Mouse (Mus musculus): ENCODE data around the gene Creb3l4. TPM values are rescaled to one million over a fixed set of nuclear protein-coding genes. Genes with fewer than 3 reads are reported as not detected.

Creb3l4 gene
- total RNA-seq, 2 experiments from 2014 or later = not detected

- no peak for DNase-seq (ENCODE audit: low spot score in 2 of 2)
Measured at GRCm38 (mm10) chr3:90241251-90241650, 2.1 kb downstream of the Creb3l4 start.

GRCm38 (mm10) chr3:90231507-90232333 lies 11.6 kb downstream of the Creb3l4 start, which contains the start of gene Jtb:
TSS of gene Jtb (plus strand) at chr3:90231597.
- DNase-seq (ENCODE audit: low spot score in 2 of 2) = peak; percentile 92 to 94

- DNase-seq (ENCODE audit: low spot score in 2 of 2) = no peak
Measured at GRCm38 (mm10) chr3:90231075-90231474, 12.2 kb downstream of the Creb3l4 start.

- no peak for DNase-seq (ENCODE audit: low spot score in 2 of 2)
Measured at GRCm38 (mm10) chr3:90224331-90224730, 19.0 kb downstream of the Creb3l4 start.

- DNase-seq (ENCODE audit: low spot score in 2 of 2) = no peak
Measured at GRCm38 (mm10) chr3:90222941-90223340, 20.4 kb downstream of the Creb3l4 start.

- DNase-seq (ENCODE audit: low spot score in 2 of 2) = no peak
Measured at GRCm38 (mm10) chr3:90222455-90222854, 20.9 kb downstream of the Creb3l4 start.

GRCm38 (mm10) chr3:90221123-90221522 lies 22.2 kb downstream of the Creb3l4 start:
- no peak for DNase-seq (ENCODE audit: low spot score in 2 of 2)

- DNase-seq (ENCODE audit: low spot score in 2 of 2) = peak; percentile 57 to 67
Measured at GRCm38 (mm10) chr3:90220531-90220951, 22.8 kb downstream of the Creb3l4 start.

- DNase-seq (ENCODE audit: low spot score in 2 of 2) = peak; percentile 47 to 66
Measured at GRCm38 (mm10) chr3:90220088-90220487, 23.2 kb downstream of the Creb3l4 start.

GRCm38 (mm10) chr3:90215825-90216380 lies 27.4 kb downstream of the Creb3l4 start:
- DNase-seq (ENCODE audit: low spot score in 2 of 2) = no peak

GRCm38 (mm10) chr3:90213956-90214684 lies 29.2 kb downstream of the Creb3l4 start:
- DNase-seq (ENCODE audit: low spot score in 2 of 2) = no peak

- DNase-seq (ENCODE audit: low spot score in 2 of 2) = peak; percentile 82 to 89
Measured at GRCm38 (mm10) chr3:90213377-90213866, 29.9 kb downstream of the Creb3l4 start, which contains the start of the genes Rps27 and Rab13. TSS of gene Rps27 (minus strand) at chr3:90213651. TSS of gene Rab13 (plus strand) at chr3:90213695.

GRCm38 (mm10) chr3:90212723-90213122 lies 30.6 kb downstream of the Creb3l4 start:
- DNase-seq (ENCODE audit: low spot score in 2 of 2) = no peak

GRCm38 (mm10) chr3:90211475-90212398 lies 31.6 kb downstream of the Creb3l4 start:
- no peak for DNase-seq (ENCODE audit: low spot score in 2 of 2)

- no peak for DNase-seq (ENCODE audit: low spot score in 2 of 2)
Measured at GRCm38 (mm10) chr3:90209908-90210566, 33.3 kb downstream of the Creb3l4 start.

- DNase-seq (ENCODE audit: low spot score in 2 of 2) = no peak
Measured at GRCm38 (mm10) chr3:90208662-90209061, 34.6 kb downstream of the Creb3l4 start.

GRCm38 (mm10) chr3:90204582-90204981 lies 38.7 kb downstream of the Creb3l4 start:
- DNase-seq (ENCODE audit: low spot score in 2 of 2) = no peak

- no peak for DNase-seq (ENCODE audit: low spot score in 2 of 2)
Measured at GRCm38 (mm10) chr3:90203619-90204018, 39.7 kb downstream of the Creb3l4 start.

- no peak for DNase-seq (ENCODE audit: low spot score in 2 of 2)
Measured at GRCm38 (mm10) chr3:90202884-90203283, 40.4 kb downstream of the Creb3l4 start.

- no peak for DNase-seq (ENCODE audit: low spot score in 2 of 2)
Measured at GRCm38 (mm10) chr3:90197548-90197947, 45.8 kb downstream of the Creb3l4 start.
